Mouse (Mus musculus): ENCODE measurements around the gene Fam161b. TPM values are rescaled to one million over a fixed set of nuclear protein-coding genes. Genes with fewer than 3 reads are reported as not detected.

Fam161b gene
- 1.7 and 2.4 TPM in 2 replicates for total RNA-seq (2017)

DNA sequence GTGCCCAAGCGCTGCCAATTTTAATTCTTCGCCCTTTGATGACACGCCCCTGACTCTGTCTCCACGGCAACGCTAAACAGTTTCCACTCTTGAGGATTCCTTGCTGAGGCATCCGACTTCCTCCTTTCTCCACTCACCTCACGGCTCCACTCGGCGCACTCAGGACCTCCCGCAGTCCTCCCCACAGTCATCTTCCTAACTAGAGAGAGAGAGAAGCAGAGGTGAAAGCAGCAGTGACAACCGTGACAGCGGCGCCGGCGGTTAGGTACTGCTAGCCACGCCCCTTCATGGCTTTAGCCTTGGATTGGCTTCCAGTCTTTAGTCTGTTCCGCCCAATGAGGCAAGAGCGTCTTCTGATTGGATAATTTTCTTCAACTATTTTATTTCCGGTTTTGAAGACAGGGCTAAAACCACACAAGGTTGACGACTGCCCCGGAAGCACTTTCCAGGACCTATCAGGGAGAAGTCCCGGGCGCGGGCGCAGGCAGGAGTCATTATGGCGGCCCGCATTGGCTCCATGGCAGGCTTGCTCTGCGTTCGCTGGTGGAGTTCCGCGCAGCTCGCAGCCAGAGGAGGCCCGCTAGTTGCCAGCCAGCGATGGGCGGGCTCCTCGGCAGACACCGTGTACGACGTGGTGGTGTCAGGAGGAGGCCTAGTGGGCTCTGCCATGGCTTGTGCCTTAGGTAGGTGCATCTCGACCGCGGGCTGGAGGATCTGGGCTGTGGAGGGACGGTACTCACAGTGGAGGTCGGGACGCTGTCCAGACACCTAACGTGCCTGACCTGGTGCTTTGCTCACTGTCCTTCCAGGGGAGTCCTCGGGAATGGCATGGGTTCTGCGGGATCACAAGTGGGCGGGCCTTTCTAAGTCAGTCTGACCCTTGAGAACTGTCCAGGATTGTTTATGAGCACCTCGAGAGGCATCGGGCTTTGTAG, at the start of gene Fam161b, which contains the start of gene Coq6:
Fam161b (minus strand) TSS at position 279 of the 935 bp plus-strand sequence.
Coq6 (plus strand) TSS at position 103 of the 935 bp plus-strand sequence.
- ATAC-seq (ENCODE audit: extremely low read depth, insufficient number of reproducible peaks, low FRiP score, poor library complexity, severe bottlenecking): peak; percentile 93

DNA sequence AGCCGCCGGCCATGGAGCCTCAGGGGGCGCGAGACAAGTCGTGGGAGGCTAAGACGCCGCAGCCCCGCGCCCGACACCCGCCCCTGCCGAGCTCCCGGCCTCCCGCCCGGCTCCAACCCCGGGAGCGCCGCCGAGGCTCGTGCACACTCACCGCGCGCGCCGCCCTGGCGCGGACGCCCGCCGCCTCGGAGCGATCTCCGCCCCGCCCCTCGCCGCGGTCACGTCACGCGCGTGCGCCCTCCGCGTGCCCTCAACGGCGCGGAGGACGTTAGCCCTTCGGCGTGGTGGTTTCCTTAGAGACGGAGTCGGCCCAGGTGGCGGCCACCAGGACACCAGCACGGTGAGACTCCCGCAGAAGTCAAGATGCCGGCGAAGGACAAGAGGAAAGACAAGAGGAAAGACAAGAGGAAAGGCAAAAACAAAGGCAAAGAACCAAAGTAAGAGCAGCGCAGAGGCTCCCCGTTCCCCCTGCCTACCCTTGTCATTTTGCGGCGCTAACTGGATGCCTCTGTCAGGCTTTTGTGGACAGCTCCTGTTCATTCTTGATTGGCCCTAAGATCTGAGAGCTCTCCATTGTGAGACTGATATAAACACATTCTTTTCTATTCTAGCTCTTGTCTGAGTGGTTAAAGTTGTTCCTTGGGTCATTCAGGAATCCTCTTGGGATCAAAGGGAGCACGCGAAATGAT, 47.3 kb upstream of the Fam161b start, which contains the start of the genes Entpd5 and Bbof1:
Entpd5 (minus strand) TSS at position 211 of the 689 bp plus-strand sequence.
Bbof1 (plus strand) TSS at position 253 of the 689 bp plus-strand sequence.
- ATAC-seq (ENCODE audit: extremely low read depth, insufficient number of reproducible peaks, low FRiP score, poor library complexity, severe bottlenecking): peak; percentile 77

- peak; percentile 84 for ATAC-seq (ENCODE audit: extremely low read depth, insufficient number of reproducible peaks, low FRiP score, poor library complexity, severe bottlenecking)
Observed at GRCm38 (mm10) chr12:84407874-84408818, 46.5 kb upstream of the Fam161b start.

DNA sequence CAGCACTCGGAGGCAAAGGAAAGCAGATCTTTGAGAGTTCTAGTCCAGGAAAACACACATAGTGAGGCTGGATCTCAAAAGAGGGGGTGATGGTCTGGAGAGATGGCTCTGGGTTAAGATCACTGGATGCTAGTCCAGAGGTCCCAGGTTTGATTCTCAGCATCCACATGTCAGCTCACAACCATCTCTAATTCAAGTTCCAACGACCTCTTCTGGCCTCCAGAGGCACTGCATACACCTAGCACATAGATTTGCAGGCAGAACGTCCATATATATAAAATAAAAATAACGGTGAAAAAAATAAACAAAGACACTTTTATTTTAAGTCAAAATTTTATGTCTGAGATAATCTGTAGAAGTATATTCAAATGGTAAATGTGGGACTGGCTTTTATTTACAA, 45.6 kb upstream of the Fam161b start:
- no peak for ATAC-seq (ENCODE audit: extremely low read depth, insufficient number of reproducible peaks, low FRiP score, poor library complexity, severe bottlenecking)

DNA sequence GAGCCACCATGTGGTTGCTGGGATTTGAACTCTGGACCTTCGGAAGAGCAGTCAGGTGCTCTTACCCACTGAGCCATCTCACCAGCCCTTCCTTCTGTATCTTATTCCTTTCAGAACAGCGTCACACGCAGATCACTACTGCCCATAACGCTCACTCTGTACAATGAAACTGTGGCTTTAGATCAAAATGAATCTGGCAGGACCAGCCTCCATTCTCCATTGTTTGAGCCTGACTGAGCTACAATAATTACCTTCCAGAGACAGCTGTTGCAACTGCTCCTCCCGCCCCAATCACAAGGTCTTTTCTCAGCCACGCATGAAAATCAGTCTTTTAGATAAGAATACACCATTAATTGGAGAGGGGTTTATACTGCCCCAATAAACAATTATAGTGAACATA, 42.9 kb upstream of the Fam161b start:
- no peak for ATAC-seq (ENCODE audit: extremely low read depth, insufficient number of reproducible peaks, low FRiP score, poor library complexity, severe bottlenecking)

GRCm38 (mm10) chr12:84402923-84403322, 41.3 kb upstream of the Fam161b start:
- no peak for ATAC-seq (ENCODE audit: extremely low read depth, insufficient number of reproducible peaks, low FRiP score, poor library complexity, severe bottlenecking)

- ATAC-seq (ENCODE audit: extremely low read depth, insufficient number of reproducible peaks, low FRiP score, poor library complexity, severe bottlenecking): no peak
Observed at GRCm38 (mm10) chr12:84400653-84401052, 39.0 kb upstream of the Fam161b start.

- no peak for ATAC-seq (ENCODE audit: extremely low read depth, insufficient number of reproducible peaks, low FRiP score, poor library complexity, severe bottlenecking)
Observed at GRCm38 (mm10) chr12:84400068-84400467, 38.4 kb upstream of the Fam161b start.

DNA sequence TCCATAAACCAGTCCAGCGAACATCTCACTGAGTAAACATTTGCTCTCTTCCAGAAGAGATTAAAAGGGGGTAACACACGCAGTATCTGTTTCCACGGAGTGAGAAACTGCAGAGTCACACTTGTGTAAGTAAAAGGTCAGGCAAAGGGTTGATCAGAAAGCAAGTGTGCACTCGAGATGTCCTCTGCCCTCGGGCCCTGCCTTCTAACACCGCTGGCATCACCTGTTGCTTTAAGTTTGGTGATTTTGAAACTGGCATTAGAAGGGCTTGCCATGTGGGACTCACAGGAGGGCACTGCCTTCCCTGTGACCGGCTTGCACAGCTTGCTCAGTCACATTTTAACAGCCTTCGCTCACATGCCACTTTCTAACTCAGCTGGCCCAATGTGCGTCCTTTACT, 38.0 kb upstream of the Fam161b start:
- no peak for ATAC-seq (ENCODE audit: extremely low read depth, insufficient number of reproducible peaks, low FRiP score, poor library complexity, severe bottlenecking)

GRCm38 (mm10) chr12:84399135-84399534, 37.5 kb upstream of the Fam161b start:
- ATAC-seq (ENCODE audit: extremely low read depth, insufficient number of reproducible peaks, low FRiP score, poor library complexity, severe bottlenecking): no peak

- ATAC-seq (ENCODE audit: extremely low read depth, insufficient number of reproducible peaks, low FRiP score, poor library complexity, severe bottlenecking): no peak
Observed at GRCm38 (mm10) chr12:84398629-84399028, 37.0 kb upstream of the Fam161b start.

- no peak for ATAC-seq (ENCODE audit: extremely low read depth, insufficient number of reproducible peaks, low FRiP score, poor library complexity, severe bottlenecking)
Observed at GRCm38 (mm10) chr12:84397685-84398084, 36.1 kb upstream of the Fam161b start.

DNA sequence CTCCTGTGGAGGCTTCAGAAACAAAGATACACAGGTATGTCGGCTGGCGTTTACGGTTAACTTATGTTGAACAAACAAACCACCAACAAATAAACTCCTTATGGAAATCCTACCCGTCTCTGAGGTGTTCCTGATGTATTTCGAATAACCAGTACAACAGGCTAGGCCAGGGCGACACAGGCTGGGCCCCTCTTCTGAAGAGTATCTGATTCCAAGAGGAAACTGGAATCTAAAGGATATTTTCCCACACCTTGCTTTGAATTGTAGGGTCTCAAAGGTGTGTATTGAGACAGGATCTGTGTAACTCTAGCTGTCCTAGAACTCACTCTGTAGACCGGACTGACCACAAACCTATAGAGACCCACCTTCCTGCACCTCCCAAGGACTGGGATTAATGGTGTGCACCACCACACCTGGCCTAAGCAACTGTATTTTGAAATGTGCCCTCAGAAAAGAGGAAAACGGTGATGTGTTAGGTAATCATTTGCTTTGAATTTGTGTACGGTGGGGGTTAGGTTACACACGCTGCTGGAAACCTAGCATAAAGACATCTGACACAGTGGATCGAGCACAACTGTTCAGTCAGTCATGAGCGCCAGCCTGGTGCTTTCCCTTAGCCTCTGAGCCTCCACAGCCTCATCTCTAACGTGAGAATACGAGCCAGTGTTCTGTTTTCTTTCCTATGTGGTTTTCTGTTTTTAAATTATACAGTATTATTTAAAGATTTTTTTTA, 35.5 kb upstream of the Fam161b start:
- ATAC-seq (ENCODE audit: extremely low read depth, insufficient number of reproducible peaks, low FRiP score, poor library complexity, severe bottlenecking): no peak

- ATAC-seq (ENCODE audit: extremely low read depth, insufficient number of reproducible peaks, low FRiP score, poor library complexity, severe bottlenecking): no peak
Observed at GRCm38 (mm10) chr12:84393847-84394246, 32.2 kb upstream of the Fam161b start.

DNA sequence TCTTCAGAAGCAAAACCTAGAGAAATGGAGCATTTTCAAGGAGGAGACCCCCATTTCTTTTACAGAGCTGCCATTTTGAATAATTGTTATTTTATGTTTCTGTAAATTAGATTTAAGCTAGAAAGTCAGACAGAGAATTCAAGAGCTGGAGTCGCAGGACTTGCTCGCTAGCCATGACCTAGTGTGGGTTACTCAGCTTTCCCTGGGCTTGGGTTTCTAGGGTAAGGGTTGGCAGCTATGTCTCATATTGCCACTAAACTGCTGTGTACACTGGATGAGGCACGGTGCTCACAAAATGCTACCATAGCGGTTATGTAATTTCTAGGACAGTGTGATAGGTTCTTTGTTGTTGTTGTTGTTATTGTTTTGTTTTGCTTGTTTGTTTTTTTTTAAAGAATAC, 31.0 kb upstream of the Fam161b start:
- no peak for ATAC-seq (ENCODE audit: extremely low read depth, insufficient number of reproducible peaks, low FRiP score, poor library complexity, severe bottlenecking)

- ATAC-seq (ENCODE audit: extremely low read depth, insufficient number of reproducible peaks, low FRiP score, poor library complexity, severe bottlenecking): no peak
Observed at GRCm38 (mm10) chr12:84390336-84390735, 28.7 kb upstream of the Fam161b start.

DNA sequence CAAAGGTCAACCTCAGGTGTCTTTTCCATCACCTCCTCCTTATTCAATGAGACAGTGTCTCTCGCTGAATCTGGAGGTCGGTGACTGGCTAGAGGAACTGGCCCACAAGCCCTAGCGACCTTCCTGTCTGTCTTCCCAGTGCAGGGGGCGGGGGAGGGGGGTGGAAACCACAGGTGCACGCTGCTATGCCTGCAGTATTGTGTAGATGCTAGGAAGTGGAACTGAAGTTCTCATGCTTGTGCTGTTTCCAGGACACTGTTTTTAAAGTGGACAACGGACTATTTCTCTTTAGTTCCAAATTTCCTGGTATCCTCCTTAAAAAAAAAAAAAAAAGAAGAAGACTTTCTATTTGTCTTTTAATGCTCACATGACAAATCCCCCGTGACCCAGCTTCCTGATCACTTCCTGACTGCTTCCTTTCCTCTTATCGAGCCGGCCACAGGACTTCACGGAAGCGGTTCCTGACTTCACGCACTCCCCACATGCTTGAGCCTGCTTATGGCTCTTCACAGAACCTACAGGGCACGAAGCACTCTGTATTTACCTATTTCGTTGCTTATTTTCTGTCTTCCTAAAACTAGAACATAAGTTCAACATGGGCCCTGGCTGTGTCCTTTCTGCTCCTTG, 27.3 kb upstream of the Fam161b start:
- ATAC-seq (ENCODE audit: extremely low read depth, insufficient number of reproducible peaks, low FRiP score, poor library complexity, severe bottlenecking): peak; percentile 62

GRCm38 (mm10) chr12:84388097-84388496, 26.5 kb upstream of the Fam161b start:
- ATAC-seq (ENCODE audit: extremely low read depth, insufficient number of reproducible peaks, low FRiP score, poor library complexity, severe bottlenecking): peak; percentile 15; the same call in 1 of the 2 replicates

Data from neutrophil, adult 5-6 weeks (primary cell).